Mouse (Mus musculus) gastrocnemius, postnatal 25 days (tissue): ENCODE data around the gene Hhipl2. TPM values are rescaled to one million over a fixed set of nuclear protein-coding genes. Genes with fewer than 3 reads are reported as not detected.
"Not testable (repeated sequence)": the region's sequence is repeated elsewhere in the genome, so short reads cannot be mapped to it uniquely, and the experiment has no call there.

ENCODE experiments used
- DNase-seq: peaks from one replicate; pipeline ENCODE4 v3.0.0; 2022
- long read RNA-seq, 2 experiments: library from polyadenylated mRNA; stranded (forward); transcript quantifications; one replicate each; pipeline ENCODE4 v2.0.0; 2021
- total RNA-seq, 2 experiments: library from RNA; stranded (reverse); gene quantifications; 1 replicate in 1 of 2; 2 replicates in 1 of 2; pipeline ENCODE4 v1.2.3; 2021

The Hhipl2 gene
- not detected for total RNA-seq
- long read RNA-seq, experiment 1: 0 reads
- long read RNA-seq, experiment 2: 0 reads

DNA sequence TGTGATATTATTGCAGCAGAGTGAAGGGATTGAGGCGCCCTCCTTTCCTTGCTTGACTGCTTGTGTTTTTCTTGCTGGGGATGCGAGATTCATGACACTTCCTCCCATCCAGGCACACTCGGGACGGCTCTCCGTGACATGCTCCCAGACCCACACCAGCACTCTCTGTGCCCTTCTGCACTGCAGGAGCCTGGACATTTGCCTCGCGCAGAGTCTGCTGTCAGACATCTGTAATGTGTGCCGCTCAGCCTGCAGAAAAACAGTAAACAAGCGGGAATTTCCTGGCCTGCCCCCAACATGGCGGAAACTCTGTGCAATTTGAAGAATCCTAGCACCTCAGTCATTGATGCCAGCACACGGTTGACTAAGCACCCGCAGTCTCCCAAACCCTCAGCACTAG lies at the start of gene Hhipl2:
Gene Hhipl2 (plus strand): TSS at position 343 of the 400 bp plus-strand sequence.
- no peak for DNase-seq

- no peak for DNase-seq
These were observed 49.2 kb upstream of the Hhipl2 start for GRCm38 (mm10) chr1:183368601-183369400.

DNA sequence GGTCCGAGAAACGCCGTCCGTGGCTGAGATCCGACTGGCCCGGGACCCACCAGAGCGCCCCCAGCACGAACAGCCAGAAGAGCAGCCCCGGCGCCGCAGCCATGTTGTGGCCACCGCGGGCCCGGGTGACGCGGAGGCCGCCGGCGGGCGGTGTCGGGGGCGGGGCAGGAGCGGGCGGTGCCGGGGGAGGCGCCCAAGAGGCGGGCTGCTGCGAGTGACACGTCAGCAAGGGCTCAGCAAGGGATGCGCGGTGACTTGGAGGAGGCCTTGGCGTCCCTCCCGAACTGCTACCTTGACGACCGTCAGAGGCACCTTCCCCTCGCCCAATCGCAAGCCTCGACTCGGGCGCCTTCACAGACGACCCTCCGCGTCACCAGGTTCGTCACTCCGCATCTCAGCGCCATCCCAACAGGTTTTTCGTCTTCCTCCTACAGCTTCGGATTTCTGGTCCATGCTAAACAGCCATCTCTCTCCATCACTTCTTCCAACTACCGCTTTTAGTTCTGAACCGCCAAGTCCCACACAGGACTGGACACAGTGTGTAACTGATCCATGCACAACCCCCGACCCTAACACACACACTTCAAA lies 48.5 kb upstream of the Hhipl2 start, which contains the start of gene Mia3:
Gene Mia3 (minus strand): TSS at position 127 of the 588 bp plus-strand sequence.
- DNase-seq: peak; percentile 96

- DNase-seq: no peak
These were observed 43.3 kb upstream of the Hhipl2 start for GRCm38 (mm10) chr1:183374728-183375127.

DNA sequence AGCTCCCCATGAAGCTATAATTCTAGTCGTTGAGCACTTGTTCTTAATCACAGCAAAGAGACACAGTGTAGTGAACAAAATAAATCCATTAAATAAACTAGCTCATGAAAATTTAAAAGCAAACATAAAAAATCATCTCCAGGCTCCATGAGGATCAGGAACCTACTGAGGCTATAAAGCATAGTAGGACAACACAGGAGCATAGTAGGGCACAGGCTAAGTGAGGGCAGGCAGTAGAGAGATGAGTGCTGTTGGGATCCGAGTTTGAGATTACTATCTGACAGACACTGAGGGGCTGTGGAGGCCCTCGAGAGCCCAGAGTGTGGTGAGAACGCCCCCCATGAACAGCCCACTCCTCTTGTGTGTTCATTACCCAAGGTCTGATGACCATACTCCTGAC lies 41.0 kb upstream of the Hhipl2 start:
- no peak for DNase-seq

DNA sequence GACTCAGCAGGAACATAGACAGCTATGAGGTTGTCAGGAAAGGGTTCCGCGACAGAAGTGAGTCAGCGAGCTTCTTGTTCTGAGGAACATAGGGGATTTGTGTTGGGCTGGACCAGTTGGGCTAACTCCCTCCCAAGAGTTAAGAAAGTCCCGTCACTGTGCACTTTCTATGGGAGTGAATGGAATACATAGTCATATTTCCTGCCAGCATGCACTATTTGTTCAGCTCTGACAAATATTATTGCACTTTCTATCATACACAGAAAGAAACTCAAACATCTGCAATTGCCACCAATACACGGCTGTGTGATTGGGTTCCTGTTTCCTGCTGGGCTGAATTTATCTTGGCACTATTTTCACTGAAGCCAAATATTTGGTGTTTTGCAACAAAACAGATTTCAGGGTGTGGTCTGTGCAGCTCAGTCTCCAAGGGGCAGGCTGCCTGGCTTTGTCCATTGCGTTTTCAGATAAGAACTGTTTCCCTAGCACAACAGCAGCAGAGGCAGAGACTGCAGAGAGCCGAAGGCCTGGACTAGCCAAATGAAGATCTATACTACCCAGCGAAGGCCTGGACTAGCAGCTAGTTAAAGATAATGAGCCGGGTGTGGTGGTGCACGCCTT lies 39.6 kb upstream of the Hhipl2 start:
- DNase-seq: no peak

- DNase-seq: not testable (repeated sequence)
These were observed 38.6 kb upstream of the Hhipl2 start for GRCm38 (mm10) chr1:183379376-183379775.

- no peak for DNase-seq
These were observed 36.2 kb upstream of the Hhipl2 start for GRCm38 (mm10) chr1:183381816-183382215.

GRCm38 (mm10) chr1:183382621-183383020 lies 35.4 kb upstream of the Hhipl2 start:
- DNase-seq: no peak

GRCm38 (mm10) chr1:183387421-183387820 lies 30.6 kb upstream of the Hhipl2 start:
- not testable (repeated sequence) for DNase-seq

GRCm38 (mm10) chr1:183388426-183389406 lies 29.3 kb upstream of the Hhipl2 start, which contains the start of gene Taf1a:
Taf1a (plus strand) TSS chr1:183388981.
- peak; percentile 89 for DNase-seq

DNA sequence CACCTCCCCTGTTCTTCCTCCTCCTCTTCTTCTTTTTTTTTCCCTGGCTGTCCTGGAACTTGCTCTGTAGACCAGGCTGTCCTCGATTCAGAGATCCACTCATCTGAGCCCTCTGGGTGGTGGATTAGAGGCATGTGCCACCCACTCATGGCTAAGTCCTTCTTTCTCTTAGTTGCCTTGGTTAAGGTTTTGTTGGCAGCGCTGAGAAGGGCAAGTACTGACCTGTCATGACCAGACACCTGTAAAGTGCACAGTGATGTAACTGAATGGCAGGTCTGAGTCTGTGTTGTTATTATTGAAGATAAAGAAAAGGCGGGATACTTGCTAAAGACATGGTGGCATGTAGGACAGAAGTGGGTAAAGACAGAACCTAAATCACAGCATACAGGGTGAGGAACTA lies 14.6 kb upstream of the Hhipl2 start:
- no peak for DNase-seq

- DNase-seq: no peak
These were observed 3.8 kb upstream of the Hhipl2 start for GRCm38 (mm10) chr1:183414081-183414727.

DNA sequence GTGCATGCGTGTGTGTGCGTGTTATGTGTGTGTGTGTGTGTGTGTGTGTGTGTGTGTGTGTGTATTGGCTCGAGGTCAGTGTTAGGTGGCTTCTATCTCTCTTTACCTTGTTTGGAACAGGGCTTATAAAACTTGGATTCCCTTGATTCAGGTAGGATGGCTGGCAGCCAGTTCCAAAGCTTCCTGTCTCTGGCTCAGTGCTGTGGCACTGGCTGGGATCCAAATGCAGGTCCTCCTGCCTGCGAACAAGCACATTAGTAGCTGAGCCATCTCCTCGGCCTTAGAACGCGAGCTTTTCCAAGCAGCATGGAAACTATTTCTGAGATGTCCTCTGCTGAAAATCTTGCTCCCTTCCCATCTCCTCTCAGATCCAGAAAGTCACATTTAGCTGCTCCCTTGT lies 1.7 kb downstream of the Hhipl2 start:
- DNase-seq: no peak

DNA sequence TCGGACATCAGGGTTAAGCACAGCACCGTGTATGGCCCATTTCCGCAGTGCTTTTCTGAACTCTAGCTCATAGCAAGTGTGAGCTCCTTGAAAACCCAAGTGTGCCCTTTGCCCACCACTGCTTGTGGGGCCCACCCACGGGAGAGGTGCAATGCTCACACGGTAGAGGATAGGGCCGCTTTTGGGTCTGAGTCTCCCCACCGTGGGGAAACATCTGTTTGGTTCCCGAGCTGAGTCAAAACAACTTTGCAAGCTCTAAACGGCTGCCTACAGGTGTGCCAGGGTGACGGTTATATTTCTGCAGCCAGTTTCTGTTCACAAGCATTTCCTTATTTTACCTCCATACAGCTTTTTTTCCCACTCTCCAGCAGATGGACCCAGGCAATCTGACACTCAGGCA lies 2.3 kb downstream of the Hhipl2 start:
- no peak for DNase-seq

DNA sequence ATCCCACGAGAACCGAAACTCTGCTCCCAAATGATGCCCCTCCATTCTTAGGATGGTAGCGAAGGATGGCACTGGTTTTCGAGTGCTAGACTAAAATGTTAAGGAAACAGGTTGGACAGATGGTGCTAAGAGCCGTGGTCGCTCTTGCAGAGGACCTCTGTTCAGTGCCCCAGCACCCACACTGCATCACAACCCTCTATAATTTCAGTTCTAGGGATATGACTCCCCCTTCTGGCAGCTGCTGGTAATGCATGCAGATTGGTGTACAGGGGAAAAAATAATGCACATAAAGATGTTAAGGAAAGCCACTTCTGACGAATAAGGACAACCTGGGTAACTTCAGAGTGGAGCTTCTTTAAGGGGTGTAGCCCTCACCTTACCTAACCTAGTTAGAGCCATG lies 6.1 kb downstream of the Hhipl2 start:
- DNase-seq: no peak

- no peak for DNase-seq
These were observed 16.9 kb downstream of the Hhipl2 start for GRCm38 (mm10) chr1:183434918-183435317.

GRCm38 (mm10) chr1:183439036-183439435 lies 21.0 kb downstream of the Hhipl2 start:
- DNase-seq: peak; percentile 93

- peak; percentile 57 for DNase-seq
These were observed 24.2 kb downstream of the Hhipl2 start for GRCm38 (mm10) chr1:183442015-183442774.

DNA sequence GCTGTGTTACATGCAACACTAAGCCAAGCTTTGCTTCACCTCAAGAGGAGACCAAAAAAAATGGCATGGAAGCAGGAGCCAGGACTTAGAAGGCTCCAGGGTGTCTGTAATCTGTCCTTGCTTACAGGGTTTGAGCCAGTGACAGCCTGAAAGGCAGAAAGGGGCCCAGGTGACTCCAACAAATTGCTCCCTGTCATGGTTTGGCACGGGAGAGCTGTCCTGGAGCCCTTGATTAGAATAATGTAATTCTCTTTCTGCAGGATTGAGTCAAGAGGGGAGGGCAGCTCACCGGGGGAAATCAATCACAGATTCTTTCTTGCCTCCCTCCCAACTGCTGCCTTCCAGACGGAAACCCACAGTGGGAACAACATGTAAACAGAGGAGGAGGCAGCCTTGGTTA lies 35.1 kb downstream of the Hhipl2 start:
- no peak for DNase-seq
